Mouse (Mus musculus) CD4-positive helper T cell, adult 2 months (primary cell): Measurements from ENCODE around the gene Scrn2.
A peak's percentile ranks its signal among the peaks of the same experiment; 100 is the strongest.

Experiments
- DNase-seq: peaks from one replicate; pipeline ENCODE4 v3.0.0-alpha.2; 2012; ENCODE audit warnings: low read depth, missing footprints, low spot score

Scrn2 gene

GRCm38 (mm10) chr11:97050216-97050943 is 20.6 kb downstream of the Scrn2 start, which contains the start of gene Osbpl7:
TSS of gene Osbpl7 (plus strand) at chr11:97050628.
- peak; percentile 75 for DNase-seq

- peak; percentile 32 for DNase-seq
These were observed 21.3 kb downstream of the Scrn2 start for GRCm38 (mm10) chr11:97050944-97051586.

- DNase-seq, result peak; percentile 41
These were observed 22.5 kb downstream of the Scrn2 start for GRCm38 (mm10) chr11:97052219-97052646.

DNA sequence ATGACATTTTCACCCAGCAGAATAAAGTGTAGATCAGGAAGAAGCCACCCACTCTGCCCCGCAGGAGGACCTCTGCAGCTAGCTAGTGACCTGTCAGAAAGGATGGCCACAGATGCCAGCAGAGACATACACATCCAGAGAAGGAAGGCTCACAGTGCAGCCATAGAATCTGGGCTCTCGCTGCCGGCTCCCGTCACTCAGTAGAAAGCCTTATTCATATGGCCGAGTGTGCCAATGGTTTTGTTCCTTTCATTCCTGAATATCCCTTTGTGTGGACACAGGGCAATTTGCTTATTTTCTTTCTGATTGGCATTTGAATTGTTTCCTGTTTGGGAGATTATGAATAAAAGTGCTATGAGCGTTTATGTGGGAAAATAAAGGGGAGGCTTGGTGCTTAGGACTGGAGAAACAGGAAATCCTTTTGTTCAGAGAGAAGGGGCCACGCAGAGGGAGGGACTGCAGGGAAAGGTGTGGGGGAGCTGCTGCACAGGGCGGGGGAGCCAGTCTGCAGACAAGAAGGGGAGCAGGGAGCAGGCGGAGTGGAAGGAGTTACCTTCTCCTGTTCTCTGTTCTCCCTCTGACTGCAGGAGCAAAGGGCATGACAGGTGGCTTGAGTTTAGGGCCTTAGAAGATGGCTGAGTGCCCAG is 33.7 kb downstream of the Scrn2 start:
- no peak for DNase-seq

- DNase-seq, result no peak
These were observed 34.2 kb downstream of the Scrn2 start for GRCm38 (mm10) chr11:97063921-97064295.

DNA sequence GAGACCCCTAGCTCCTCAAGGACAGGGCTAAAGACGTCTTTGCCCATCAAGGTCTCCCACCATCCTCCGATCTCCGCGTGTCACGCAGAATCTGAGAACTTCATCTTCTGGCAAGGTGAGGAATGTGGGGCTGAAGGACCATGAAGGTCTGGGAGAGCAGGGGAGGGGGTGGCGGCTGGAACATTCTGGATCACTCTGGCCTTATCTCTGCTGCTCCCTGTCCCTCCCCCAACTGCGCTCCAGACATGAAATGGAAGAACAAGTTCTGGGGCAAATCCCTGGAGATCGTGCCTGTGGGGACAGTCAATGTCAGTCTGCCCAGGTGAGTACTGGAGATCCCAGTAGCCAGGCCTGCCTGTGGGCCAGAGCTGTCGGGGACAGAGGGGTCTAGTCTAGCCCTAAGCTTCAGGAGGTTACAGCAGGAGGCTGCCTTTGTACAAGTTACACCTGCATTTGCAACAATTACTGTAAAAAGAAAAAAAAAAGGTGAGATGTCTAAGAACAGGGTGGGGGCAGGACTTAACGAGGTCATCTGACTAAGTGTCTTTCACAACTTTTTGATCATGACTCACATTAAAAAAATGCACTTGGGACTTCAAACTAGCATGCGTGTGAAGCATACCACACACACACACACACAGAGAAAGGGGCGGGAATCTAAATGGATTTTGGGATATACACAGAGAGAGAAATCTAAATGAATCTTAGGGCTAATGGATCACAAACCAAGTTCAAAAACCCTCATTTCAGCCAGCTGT is 36.0 kb downstream of the Scrn2 start:
- no peak for DNase-seq

DNA sequence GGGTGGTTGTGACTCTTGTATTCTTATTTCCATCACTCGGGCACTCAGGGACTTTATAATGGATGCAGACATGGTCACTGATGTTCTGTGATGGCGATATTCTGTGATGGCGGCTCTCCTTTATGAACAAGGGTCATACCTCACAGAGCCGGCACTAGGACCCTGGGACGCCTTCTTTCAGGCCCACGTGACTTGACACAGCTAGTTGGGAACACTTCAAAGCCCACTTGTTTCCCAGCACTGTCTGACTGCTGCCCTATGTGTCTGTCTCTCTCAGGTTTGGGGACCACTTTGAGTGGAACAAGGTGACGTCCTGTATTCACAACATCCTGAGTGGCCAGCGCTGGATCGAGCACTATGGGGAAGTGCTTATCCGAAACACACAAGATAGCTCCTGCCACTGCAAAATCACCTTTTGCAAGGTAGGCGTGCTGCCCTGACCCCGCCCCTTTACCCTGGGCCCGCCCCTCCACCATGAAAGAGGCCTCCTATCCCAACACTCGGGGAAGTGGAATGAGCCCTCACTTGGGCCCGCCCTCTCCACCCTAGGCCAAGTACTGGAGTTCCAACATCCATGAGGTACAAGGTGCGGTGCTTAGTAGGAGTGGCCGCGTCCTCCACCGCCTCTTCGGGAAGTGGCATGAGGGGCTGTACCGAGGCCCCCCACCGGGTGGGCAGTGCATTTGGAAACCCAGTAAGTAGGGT is 37.1 kb downstream of the Scrn2 start:
- no peak for DNase-seq

- DNase-seq, result no peak
These were observed 39.6 kb downstream of the Scrn2 start for GRCm38 (mm10) chr11:97069333-97069732.

DNA sequence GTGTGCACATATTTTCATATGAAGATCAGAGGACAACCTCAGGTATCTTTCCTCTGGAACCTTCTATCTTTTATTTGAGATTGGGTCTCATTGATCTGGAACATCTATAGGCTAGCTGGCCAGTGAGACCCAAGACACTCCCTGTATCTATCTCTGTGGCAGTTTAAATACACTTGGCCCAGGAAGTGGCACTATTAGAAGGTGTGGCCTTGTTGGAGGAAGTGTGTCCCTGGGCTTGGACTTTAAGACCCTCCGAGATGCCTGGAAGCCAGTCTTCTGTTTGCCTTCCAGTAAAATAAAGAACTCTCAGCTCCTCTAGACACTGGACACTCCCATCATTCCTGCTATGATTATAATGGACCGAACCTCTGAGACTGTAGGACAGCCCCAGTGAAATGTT is 40.0 kb downstream of the Scrn2 start:
- no peak for DNase-seq

- DNase-seq, result no peak
These were observed 41.4 kb downstream of the Scrn2 start for GRCm38 (mm10) chr11:97071129-97071528.

DNA sequence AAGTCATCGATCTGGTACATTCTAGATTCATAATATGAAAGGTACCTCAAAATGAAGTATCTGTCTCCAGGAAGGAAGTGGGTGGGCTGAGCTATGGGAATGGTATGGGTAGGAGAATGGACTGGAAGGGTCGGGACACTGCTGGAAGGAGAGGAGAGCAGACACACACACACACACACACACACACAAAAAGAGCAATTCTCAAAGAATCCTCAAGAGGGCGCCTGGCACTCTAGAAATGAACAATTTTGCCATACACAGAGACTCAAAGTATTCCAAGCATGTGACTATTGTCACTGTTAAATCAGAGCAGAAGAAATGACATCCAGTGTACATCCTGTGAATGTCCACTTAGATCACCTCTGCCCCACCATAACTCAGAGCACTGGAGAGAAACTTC is 42.8 kb downstream of the Scrn2 start:
- peak; percentile 60 for DNase-seq

DNA sequence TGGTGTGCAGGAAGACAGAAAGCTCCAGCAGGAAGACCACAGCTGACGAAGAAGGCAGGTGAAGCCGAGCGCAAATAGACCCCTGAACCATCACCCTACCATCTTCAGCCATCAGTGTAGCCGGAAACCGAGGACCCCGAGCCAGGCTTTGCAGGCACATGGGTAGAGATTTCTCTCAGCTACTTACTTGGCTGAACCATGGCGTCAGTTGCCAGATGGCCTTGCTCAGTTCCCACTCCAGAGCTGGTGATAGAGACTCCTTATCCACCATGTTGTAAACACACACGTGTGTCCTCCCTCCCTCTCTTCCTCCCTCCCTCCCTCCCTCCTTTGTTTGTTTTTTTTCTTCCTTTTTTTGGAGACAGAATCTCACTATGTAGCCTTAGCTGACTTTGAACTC is 44.5 kb downstream of the Scrn2 start:
- no peak for DNase-seq

DNA sequence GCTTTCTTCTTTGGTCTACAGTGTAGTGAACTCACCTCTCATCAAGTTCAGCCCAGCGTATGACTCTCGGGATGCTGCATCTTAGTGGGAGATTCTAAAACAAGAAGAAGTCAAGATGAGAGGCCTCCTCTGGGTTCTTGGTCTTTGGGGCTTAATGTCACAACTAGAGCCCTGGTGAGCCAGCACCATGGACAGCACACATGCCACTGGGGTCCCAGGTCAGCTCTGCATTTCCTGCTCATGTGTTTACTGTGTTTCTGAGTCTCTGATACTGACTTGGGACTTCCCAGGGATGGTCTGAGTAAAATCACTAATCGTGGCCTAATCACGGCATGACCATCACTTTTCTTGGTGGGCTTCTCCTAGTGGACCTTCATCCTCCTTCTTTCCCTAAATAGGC is 49.0 kb downstream of the Scrn2 start:
- no peak for DNase-seq

DNA sequence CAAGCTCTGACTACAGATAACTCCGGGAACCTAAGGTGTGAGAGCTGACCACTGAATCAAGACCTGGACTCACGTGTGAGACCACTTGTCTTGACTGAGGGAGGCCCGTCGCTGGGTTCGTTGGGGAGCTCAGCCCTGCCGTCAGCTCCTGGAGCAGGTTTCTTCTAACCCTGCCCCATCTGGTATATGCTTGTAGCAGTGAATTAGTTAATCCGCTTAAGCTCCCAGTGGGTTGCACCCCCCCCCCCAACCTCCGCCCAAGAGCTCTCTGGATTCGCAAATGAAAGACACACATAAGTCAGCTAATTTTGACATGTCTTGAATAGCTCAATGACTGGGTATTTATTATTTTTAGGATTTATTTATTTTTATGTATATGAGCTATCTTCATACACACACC is 50.6 kb downstream of the Scrn2 start:
- no peak for DNase-seq

- peak; percentile 78 for DNase-seq
These were observed 53.2 kb downstream of the Scrn2 start for GRCm38 (mm10) chr11:97082977-97083376.
